Mouse (Mus musculus) small intestine, adult 2 months (tissue): Measurements from ENCODE around the gene Ascc3. TPM values are rescaled to one million over a fixed set of nuclear protein-coding genes. Genes with fewer than 3 reads are reported as not detected.

Experiments
- H3K27ac ChIP-seq: fragments of 200-500 bp; 2 replicates; pipeline ENCODE4 v1.5.1; 2012; ENCODE audit warnings: low read depth, low read length, control low read depth, inconsistent platforms; ENCODE audit not compliant: insufficient read depth
- H3K27me3 ChIP-seq: fragments of 200-500 bp; 2 replicates; pipeline ENCODE4 v1.6.1; 2012; ENCODE audit warnings: mild to moderate bottlenecking, moderate library complexity, low read length, inconsistent platforms; ENCODE audit not compliant: control insufficient read depth, insufficient read depth
- H3K36me3 ChIP-seq: fragments of 200-500 bp; 2 replicates; pipeline ENCODE4 v1.6.1; 2012; ENCODE audit warnings: mild to moderate bottlenecking, low read length, control low read depth, inconsistent platforms; ENCODE audit not compliant: control insufficient read depth, insufficient read depth
- H3K4me1 ChIP-seq: fragments of 200-500 bp; 2 replicates; pipeline ENCODE4 v1.6.1; 2012; ENCODE audit warnings: low read length, inconsistent platforms, mixed read lengths; ENCODE audit not compliant: control insufficient read depth, insufficient read depth, insufficient read length
- H3K4me3 ChIP-seq: fragments of 200-500 bp; 2 replicates; pipeline ENCODE4 v1.5.1; 2012; ENCODE audit warnings: low read depth, mild to moderate bottlenecking, control low read depth, inconsistent platforms, low read length, moderate library complexity
- CTCF ChIP-seq: fragments of 200-500 bp; IDR thresholded peaks from 2 replicates; pipeline ENCODE4 v1.5.1; 2012; ENCODE audit warnings: low read depth, mild to moderate bottlenecking, control low read depth, inconsistent platforms, low read length, moderate library complexity, mixed read lengths; ENCODE audit not compliant: insufficient replicate concordance, insufficient read length; ENCODE audit errors: extremely low read depth
- POLR2A ChIP-seq: fragments of 200-500 bp; IDR thresholded peaks from 2 replicates; pipeline ENCODE4 v1.6.1; 2012; ENCODE audit warnings: low read depth, mild to moderate bottlenecking, control low read depth, inconsistent platforms, low read length, moderate library complexity
- WGBS: fragments of 180-500 bp; shearing (Covaris S2); methylation state at CpG from one replicate; pipeline ENCODE4 v1.1.7; 2018; 5-methylcytosine and 5-hydroxymethylcytosine counted together
- polyA plus RNA-seq: library from polyadenylated mRNA; depleted of rRNA; stranded (reverse); fragments of >200 nt; gene quantifications from 2 replicates; pipeline ENCODE4 v1.2.3, GENCODE M21; 2012

The Ascc3 gene
- polyA plus RNA-seq, 1 experiment = 14.9 TPM

DNA sequence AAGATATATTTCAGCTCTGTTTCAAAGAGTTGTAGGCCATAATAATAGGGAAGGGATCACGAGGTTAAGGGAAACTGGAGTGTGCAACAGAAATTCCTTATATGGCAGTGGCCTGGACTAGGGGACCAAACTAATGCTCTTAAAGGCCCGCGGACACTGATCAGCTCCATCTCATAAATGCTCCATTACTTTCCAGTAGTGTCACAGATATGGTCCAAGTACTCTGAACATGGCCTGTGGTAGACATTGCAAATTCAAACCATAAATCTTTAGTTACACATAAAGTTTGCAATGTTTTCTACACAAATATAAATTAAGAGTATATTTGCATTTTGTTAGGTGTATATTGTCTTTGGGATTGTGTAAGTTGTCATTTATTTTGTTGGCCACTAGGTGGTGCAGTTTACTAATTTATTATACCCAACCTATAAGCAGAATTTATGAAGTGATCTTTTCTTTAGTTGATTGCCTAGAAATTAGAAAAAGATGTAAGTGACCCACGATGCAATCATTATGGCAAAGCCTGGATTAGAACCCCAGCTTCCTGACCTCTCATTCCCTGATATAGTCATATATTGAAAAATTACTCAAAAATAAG lies 106.5 kb downstream of the Ascc3 start:
- H3K36me3 ChIP-seq = peaks cover 9% of the 10 kb centered on the region

DNA sequence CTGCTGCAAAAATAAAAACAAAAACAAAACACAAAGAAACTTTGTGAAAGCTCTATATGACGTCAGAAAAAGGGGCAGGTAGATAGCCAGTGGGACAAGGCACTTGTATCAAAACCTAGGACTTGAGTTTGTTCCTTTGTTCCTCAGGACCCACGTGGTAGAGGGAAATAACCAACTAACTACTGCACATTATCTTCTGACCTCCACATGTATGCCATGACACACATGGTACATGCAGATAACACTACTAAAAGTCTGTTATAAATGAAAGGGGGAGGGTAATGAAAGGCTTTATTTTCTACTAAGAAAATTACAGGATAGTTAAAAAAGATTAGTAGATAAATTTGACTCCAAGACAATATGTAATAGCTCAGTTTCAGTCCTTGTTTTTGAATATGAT lies 109.3 kb downstream of the Ascc3 start:
- whole genome bisulfite sequencing = 60% methylated on average over 2 of the region's 2 CpGs
- no peak overlapping the region for H3K27ac ChIP-seq
- no peak for TF ChIP-seq CTCF
- no peak for TF ChIP-seq POLR2A
- H3K4me1 ChIP-seq = no peaks in the 10 kb centered on the region
- H3K27me3 ChIP-seq = no peaks in the 10 kb centered on the region
- no peak overlapping the region for H3K4me3 ChIP-seq
- peaks cover 9% of the 10 kb centered on the region for H3K36me3 ChIP-seq

More for the DNA sequence above, 106.5 kb downstream of the Ascc3 start:
- Histone ChIP-seq H3K4me3 (no peak overlapping the region), H3K4me1 (no peaks in the 10 kb centered on the region), H3K27ac (no peak overlapping the region), H3K27me3 (no peaks in the 10 kb centered on the region)
- no peak for TF ChIP-seq POLR2A
- TF ChIP-seq CTCF = no peak
- 57% methylated on average over 4 of the region's 4 CpGs for WGBS

DNA sequence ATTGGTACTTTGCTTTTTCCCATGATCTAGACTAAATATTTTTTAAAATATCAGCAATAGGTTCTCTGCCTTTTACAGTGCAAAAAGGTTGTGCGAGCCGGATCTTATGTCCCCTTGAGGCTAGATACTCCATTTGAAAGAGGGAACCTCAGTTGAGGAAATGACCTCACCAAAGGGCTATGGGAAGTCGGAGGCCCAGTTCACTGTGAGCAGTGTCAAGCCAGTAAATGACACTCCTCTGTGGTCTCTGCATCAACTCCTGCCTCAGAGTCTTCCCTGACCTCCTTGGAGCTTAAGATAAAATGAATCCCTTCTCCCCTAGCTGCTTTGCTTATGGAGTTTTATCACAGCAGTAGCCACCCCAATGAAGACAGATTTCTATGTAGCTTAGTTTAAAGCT lies 109.9 kb downstream of the Ascc3 start:
- H3K4me1 ChIP-seq = no peaks in the 10 kb centered on the region
- H3K27ac ChIP-seq = no peak overlapping the region
- no peak for TF ChIP-seq CTCF
- no peak for TF ChIP-seq POLR2A
- H3K27me3 ChIP-seq = no peaks in the 10 kb centered on the region
- WGBS = 83% methylated on average over 3 of the region's 3 CpGs
- peaks cover 9% of the 10 kb centered on the region for H3K36me3 ChIP-seq
- H3K4me3 ChIP-seq = no peak overlapping the region

DNA sequence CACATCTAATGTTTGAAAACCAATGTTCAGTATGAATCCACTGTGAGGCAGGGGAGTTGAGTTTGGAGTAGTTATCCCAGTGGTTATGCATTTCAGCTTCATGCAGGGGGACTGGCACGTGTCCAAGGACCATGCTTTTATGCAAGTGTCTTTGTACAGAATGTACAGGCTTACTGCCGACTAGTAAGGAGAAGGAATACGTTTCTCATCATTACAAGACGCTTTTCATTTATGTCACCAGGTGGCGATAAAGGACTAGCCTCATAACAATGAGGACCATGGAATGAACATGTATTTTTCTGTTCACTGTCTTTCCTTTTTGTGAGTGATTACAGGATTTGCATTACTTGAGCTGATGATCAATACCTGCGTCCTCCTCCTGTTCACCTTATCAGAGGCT lies 111.7 kb downstream of the Ascc3 start:
- Histone ChIP-seq H3K27ac (no peak overlapping the region), H3K27me3 (no peaks in the 10 kb centered on the region), H3K4me1 (no peaks in the 10 kb centered on the region), H3K36me3 (peaks cover 16% of the 10 kb centered on the region), H3K4me3 (no peak overlapping the region)
- TF ChIP-seq POLR2A (no peak), CTCF (no peak)
- WGBS = 21% methylated on average over 6 of the region's 6 CpGs

DNA sequence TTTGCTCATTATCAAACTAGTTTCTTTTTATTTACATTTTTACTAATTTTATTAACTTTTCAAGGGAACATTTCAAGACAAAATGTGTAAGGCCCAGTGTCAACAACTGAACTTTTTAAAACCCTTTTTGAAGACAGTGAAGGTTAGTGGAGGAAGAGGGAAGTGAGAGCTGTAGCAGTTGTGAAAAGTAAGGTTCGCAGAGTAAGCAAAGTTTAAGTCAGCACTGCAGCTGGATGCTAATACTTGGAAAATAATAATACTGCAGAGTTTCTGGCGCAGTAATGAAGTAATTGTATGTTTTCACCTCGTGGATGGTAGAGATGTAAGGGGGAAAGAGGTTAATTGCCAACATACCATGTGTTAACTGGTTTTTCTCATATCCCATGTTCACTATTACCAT lies 112.4 kb downstream of the Ascc3 start:
- Histone ChIP-seq H3K27ac (no peak overlapping the region), H3K4me1 (no peaks in the 10 kb centered on the region), H3K27me3 (no peaks in the 10 kb centered on the region), H3K4me3 (no peak overlapping the region), H3K36me3 (peaks cover 15% of the 10 kb centered on the region)
- 88% methylated on average over 3 of the region's 3 CpGs for WGBS
- TF ChIP-seq POLR2A (no peak), CTCF (no peak)

DNA sequence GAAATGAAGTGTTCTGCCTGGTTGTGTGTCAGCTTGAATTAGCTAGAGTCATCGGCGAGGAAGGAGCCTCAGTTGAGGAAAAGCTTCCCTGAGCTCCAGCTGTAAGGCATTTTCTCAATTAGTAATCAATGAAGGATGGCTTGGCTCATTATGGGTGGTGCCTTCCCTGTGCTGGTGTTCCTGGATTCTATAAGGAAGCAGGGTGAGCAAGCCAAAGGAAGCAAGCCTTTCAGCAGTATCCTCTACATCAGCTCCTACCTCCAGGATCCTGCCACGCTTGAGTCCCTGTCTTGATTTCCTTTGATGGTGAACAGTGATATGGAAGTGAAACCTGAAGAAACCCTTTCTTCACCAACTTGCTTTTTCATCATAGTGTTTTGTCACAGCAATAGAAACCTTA lies 118.8 kb downstream of the Ascc3 start:
- Histone ChIP-seq H3K4me1 (no peaks in the 10 kb centered on the region), H3K4me3 (no peak overlapping the region), H3K27ac (no peak overlapping the region), H3K27me3 (no peaks in the 10 kb centered on the region), H3K36me3 (peaks cover 22% of the 10 kb centered on the region)
- TF ChIP-seq CTCF (no peak), POLR2A (no peak)
- WGBS = 91% methylated on average over 3 of the region's 3 CpGs

DNA sequence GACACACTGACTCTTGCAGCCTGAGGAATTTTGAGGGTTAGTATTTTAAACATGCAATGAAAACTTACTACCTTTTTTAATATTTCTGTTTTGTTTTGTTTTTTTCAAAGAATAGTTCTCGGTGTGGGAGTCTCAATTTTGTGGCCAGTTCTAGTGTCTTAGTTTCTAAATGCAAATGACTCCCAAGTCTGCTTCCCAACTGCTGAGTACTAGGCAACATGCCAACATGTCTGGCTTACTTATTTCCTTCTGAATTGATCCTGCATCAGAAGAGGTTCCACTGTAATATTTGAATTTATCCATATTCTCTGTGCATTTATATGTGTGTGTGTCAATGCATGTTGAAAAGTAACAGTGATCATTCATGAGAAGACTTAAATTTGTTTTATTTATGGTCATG lies 119.3 kb downstream of the Ascc3 start:
- Histone ChIP-seq H3K36me3 (peaks cover 23% of the 10 kb centered on the region), H3K4me3 (no peak overlapping the region), H3K27me3 (no peaks in the 10 kb centered on the region), H3K4me1 (no peaks in the 10 kb centered on the region), H3K27ac (no peak overlapping the region)
- TF ChIP-seq CTCF = no peak
- no peak for TF ChIP-seq POLR2A
- WGBS = 89% methylated on average over 1 of the region's 1 CpGs

DNA sequence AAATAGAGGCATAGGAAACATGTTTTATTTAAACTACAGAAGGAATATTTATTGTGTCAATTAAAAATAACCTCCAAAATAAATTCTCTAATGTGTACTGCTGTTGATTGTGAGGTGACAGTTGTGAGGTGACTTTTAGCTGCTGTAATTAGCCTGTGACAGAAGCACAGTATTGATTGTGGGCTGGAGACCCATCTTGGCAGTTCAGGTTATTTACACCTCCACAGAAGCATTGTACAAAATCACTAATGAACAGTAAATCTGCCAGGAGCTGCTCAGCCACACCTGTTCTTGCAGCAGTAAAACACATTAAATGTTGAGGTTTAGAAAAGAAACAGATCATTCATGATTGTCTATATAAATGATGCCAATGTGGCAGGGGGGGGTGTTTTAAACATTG lies 141.0 kb downstream of the Ascc3 start:
- Histone ChIP-seq H3K36me3 (peaks cover 18% of the 10 kb centered on the region), H3K27me3 (no peaks in the 10 kb centered on the region), H3K4me1 (no peaks in the 10 kb centered on the region), H3K4me3 (no peak overlapping the region), H3K27ac (no peak overlapping the region)
- TF ChIP-seq CTCF (no peak), POLR2A (no peak)
